Mouse (Mus musculus): ENCODE measurements at regions not wholly inside any gene's neighbourhood (a gene's known extent, or its start where the extent isn't known, plus 50 kb on each side); places are given as distances from the start of the nearest gene placed in this dataset.

DNA sequence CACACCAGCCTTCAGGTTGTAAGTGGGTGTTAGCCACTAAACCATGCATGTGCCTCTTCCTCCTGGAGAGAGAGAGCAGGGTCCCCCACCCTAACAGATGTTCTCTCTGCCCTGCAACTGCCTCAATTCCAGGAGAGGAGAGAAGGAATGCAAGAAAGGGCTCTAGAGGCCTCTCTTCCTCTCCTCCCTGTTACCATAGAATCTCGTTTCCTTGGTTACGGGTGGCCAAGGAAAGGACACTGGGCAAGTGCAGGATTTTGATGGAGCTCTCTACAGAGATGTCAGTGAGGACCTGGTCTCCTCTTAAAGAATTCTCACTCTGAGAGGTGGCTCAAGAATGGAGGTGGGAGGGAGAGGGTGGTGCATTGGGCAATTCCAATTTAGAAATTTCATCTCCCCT is 275.4 kb upstream of the N4bp1 start:
- DNase-seq = no peak
- TF ChIP-seq POLR2A (IDR thresholded peaks at IDR 0.05; ENCODE audit: low read depth, low read length) = no peak
- TF ChIP-seq CTCF (conservative IDR thresholded peaks at IDR 0.05; ENCODE audit: insufficient read depth, insufficient read length, low read depth, low read length) = no peak
- Histone ChIP-seq H3K27ac (ENCODE audit: insufficient read depth, low read depth, low read length) (no peak overlapping the region), H3K27me3 (replicated peaks; ENCODE audit: control insufficient read depth, insufficient read depth, low read length) (no peaks in the 10 kb centered on the region), H3K36me3 (ENCODE audit: control insufficient read depth, insufficient read depth, low read length) (no peaks in the 10 kb centered on the region), H3K4me3 (ENCODE audit: insufficient read depth, low read depth, low read length) (no peak overlapping the region), H3K4me1 (ENCODE audit: control insufficient read depth, insufficient read depth, low read length) (no peaks in the 10 kb centered on the region)
- WGBS = 78% methylated on average over 2 of the region's 2 CpGs

DNA sequence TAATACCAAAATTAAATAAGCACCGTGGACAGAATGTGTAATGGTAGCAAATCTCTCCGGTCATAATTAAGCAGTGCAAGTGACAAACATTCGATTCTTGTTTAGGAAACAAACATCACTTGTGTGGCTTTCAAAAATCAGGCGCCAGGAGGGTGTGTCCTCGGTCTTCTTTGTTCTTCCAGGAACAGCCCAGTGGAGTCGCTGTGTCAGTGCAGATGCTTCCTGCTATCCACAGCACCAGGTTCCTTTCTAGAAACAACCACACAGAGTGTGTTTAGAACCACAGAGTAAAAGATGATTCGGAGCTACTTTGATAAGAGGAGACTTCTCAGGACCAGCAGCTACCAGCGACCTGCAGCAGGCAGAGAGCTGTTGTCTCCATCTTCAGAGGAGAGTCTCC is 273.3 kb upstream of the N4bp1 start:
- TF ChIP-seq POLR2A (IDR thresholded peaks at IDR 0.05; ENCODE audit: low read depth, low read length) (no peak), CTCF (conservative IDR thresholded peaks at IDR 0.05; ENCODE audit: insufficient read depth, insufficient read length, low read depth, low read length) (no peak)
- H3K27ac ChIP-seq (ENCODE audit: insufficient read depth, low read depth, low read length) = no peak overlapping the region
- 52% methylated on average over 8 of the region's 8 CpGs for WGBS
- no peak overlapping the region for H3K4me3 ChIP-seq (ENCODE audit: insufficient read depth, low read depth, low read length)
- no peaks in the 10 kb centered on the region for H3K36me3 ChIP-seq (ENCODE audit: control insufficient read depth, insufficient read depth, low read length)
- H3K4me1 ChIP-seq (ENCODE audit: control insufficient read depth, insufficient read depth, low read length) = no peaks in the 10 kb centered on the region
- H3K27me3 ChIP-seq (replicated peaks; ENCODE audit: control insufficient read depth, insufficient read depth, low read length) = no peaks in the 10 kb centered on the region
- no peak for DNase-seq

DNA sequence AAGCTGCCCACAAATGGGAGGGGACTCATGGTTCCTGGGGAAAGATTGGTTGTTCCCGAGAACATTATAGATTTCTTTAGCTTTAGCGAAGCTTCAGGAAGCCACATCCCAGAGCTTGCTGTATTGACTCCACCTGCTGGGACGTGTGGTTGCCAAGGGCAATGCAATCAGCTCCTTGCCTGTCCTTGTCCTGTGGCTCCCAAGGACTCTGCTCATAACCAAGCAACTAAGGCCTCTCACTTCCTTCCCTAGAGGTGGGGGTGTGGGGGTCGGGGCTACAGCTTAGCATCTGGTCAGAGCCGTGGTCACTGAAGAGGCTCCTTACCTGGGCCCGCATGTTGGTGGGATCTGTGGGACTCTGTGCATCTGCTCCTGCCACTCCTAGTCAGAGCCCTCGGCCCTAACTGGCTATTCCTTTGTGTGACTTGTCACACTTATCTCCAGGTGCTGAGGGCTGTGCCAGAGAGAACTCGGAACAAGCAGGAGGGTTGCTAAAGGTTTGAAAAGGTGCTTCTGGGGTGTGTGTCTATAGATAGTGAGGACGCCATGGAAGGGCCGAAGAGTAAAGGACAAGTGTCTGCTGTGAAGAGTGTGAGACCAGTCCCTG is 270.9 kb upstream of the N4bp1 start:
- Histone ChIP-seq H3K27me3 (replicated peaks; ENCODE audit: control insufficient read depth, insufficient read depth, low read length) (no peaks in the 10 kb centered on the region), H3K36me3 (ENCODE audit: control insufficient read depth, insufficient read depth, low read length) (no peaks in the 10 kb centered on the region), H3K27ac (ENCODE audit: insufficient read depth, low read depth, low read length) (no peak overlapping the region), H3K4me1 (ENCODE audit: control insufficient read depth, insufficient read depth, low read length) (no peaks in the 10 kb centered on the region), H3K4me3 (ENCODE audit: insufficient read depth, low read depth, low read length) (no peak overlapping the region)
- WGBS = 79% methylated on average over 10 of the region's 10 CpGs
- DNase-seq = no peak
- TF ChIP-seq CTCF (conservative IDR thresholded peaks at IDR 0.05; ENCODE audit: insufficient read depth, insufficient read length, low read depth, low read length) = no peak
- no peak for TF ChIP-seq POLR2A (IDR thresholded peaks at IDR 0.05; ENCODE audit: low read depth, low read length)

DNA sequence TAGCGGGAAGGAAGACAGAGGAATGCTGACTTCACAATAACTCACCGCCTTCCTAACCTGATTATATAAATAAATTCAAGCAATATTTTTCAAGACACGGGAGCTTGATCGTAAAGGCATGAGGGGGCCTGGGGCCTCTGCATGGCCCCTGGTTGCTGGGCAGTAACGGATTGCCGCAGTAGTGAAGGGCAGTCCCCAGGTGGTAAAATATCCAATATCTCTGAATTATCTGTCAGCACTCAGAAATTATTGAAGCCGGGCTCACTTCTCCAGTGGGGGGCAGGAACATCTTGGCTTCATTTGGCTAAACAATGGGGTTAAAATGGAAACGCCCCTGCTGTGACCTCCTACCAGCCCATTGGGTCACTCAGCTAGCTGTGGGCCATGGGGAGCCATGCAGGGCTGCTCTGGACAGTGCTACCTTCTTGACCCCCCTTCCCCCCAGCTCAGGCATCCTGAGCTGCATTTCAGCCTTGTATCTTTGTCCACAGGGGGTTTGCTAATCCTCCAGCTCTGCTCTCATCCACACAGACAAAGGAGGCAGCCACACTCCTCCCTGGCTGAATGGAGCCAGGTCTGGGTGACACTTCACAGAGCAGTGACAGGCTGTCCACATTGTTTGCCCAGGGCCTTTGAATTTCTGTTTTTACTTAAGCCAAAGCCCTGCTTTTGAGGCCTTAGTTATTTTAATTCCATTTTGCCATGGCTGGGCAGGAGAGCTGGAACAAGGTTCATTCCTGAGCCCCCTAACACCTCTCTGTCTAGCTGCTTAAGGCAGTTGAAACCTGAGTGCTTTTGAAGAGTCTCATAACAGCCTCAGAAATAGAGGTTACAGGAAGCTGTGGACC is 267.2 kb upstream of the N4bp1 start:
- 53% methylated on average over 8 of the region's 8 CpGs for WGBS

DNA sequence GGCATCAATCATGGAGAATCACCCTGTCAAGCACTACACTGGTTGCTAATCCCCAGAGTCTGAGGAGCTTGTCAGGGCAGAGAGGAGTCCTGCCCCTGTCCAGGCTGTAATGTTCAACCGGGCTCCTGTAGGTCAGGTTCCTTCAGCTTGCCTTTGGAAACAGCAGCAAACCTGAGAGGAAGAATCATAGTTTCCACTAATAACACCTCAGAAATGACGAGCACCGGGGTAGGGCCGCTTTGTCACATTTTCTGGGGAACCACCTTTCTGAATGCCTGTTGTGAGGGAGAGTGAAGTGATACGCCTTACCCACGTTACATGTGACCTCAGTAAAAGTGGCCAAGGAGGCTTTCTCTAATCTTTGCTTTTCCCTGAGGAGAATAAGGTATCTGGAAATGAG is 263.8 kb upstream of the N4bp1 start:
- H3K4me3 ChIP-seq (ENCODE audit: insufficient read depth, low read depth, low read length) = no peak overlapping the region
- no peaks in the 10 kb centered on the region for H3K27me3 ChIP-seq (replicated peaks; ENCODE audit: control insufficient read depth, insufficient read depth, low read length)
- WGBS = 89% methylated on average over 6 of the region's 6 CpGs
- no peak for TF ChIP-seq CTCF (conservative IDR thresholded peaks at IDR 0.05; ENCODE audit: insufficient read depth, insufficient read length, low read depth, low read length)
- TF ChIP-seq POLR2A (IDR thresholded peaks at IDR 0.05; ENCODE audit: low read depth, low read length) = no peak
- no peak for DNase-seq
- no peaks in the 10 kb centered on the region for H3K36me3 ChIP-seq (ENCODE audit: control insufficient read depth, insufficient read depth, low read length)
- H3K27ac ChIP-seq (ENCODE audit: insufficient read depth, low read depth, low read length) = no peak overlapping the region
- no peaks in the 10 kb centered on the region for H3K4me1 ChIP-seq (ENCODE audit: control insufficient read depth, insufficient read depth, low read length)

More for the DNA sequence above, 267.2 kb upstream of the N4bp1 start:
- Histone ChIP-seq H3K27ac (ENCODE audit: insufficient read depth, low read depth, low read length) (no peak overlapping the region), H3K4me1 (ENCODE audit: control insufficient read depth, insufficient read depth, low read length) (no peaks in the 10 kb centered on the region), H3K27me3 (replicated peaks; ENCODE audit: control insufficient read depth, insufficient read depth, low read length) (no peaks in the 10 kb centered on the region), H3K36me3 (ENCODE audit: control insufficient read depth, insufficient read depth, low read length) (no peaks in the 10 kb centered on the region), H3K4me3 (ENCODE audit: insufficient read depth, low read depth, low read length) (no peak overlapping the region)
- no peak for TF ChIP-seq CTCF (conservative IDR thresholded peaks at IDR 0.05; ENCODE audit: insufficient read depth, insufficient read length, low read depth, low read length)
- no peak for TF ChIP-seq POLR2A (IDR thresholded peaks at IDR 0.05; ENCODE audit: low read depth, low read length)
- DNase-seq = no peak

DNA sequence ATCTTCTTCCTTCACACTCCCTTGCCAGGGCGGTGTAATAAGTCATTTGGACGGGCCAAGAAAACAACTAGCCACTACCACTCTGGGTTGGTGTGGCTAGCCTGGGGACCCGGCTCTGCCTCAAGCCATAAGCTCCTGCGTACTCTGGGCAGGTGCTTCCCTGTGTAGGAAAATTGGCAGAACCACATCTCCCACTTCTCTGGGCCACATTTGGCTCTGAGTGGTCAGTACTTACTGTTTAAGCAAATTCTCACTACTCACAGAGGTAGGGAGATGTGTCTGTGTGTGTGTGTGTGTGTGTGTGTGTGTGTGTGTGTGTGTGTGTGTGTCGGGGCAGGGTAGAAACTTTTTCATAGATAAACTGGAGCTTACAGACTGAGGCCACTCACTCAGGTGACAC is 262.6 kb upstream of the N4bp1 start:
- DNase-seq = no peak
- 73% methylated on average over 5 of the region's 5 CpGs for WGBS
- Histone ChIP-seq H3K27ac (ENCODE audit: insufficient read depth, low read depth, low read length) (no peak overlapping the region), H3K4me3 (ENCODE audit: insufficient read depth, low read depth, low read length) (no peak overlapping the region), H3K27me3 (replicated peaks; ENCODE audit: control insufficient read depth, insufficient read depth, low read length) (no peaks in the 10 kb centered on the region), H3K36me3 (ENCODE audit: control insufficient read depth, insufficient read depth, low read length) (no peaks in the 10 kb centered on the region), H3K4me1 (ENCODE audit: control insufficient read depth, insufficient read depth, low read length) (no peaks in the 10 kb centered on the region)
- TF ChIP-seq CTCF (conservative IDR thresholded peaks at IDR 0.05; ENCODE audit: insufficient read depth, insufficient read length, low read depth, low read length) (no peak), POLR2A (IDR thresholded peaks at IDR 0.05; ENCODE audit: low read depth, low read length) (no peak)

DNA sequence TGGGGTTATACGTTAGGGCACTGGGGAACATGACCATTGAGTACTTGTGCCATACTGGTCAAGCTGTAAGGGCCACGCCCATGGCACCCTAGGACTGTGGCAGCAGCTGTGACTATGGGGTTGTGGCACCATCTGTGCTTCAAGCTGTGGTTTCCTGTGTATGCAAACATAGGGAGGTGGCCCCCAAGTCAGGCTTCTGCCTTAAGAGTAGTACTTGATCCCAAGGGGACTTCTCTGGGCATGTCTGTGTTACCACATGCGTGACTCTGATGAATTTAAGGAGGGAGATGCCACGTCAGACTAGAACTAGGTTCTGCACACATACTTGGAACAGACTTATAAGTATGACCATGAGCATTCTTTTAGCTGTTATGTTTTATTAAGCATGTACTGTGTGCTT is 252.4 kb upstream of the N4bp1 start:
- DNase-seq = no peak
- Histone ChIP-seq H3K27ac (ENCODE audit: insufficient read depth, low read depth, low read length) (no peak overlapping the region), H3K27me3 (replicated peaks; ENCODE audit: control insufficient read depth, insufficient read depth, low read length) (no peaks in the 10 kb centered on the region; the same call in 1 of the 2 replicates), H3K36me3 (ENCODE audit: control insufficient read depth, insufficient read depth, low read length) (no peaks in the 10 kb centered on the region), H3K4me3 (ENCODE audit: insufficient read depth, low read depth, low read length) (no peak overlapping the region), H3K4me1 (ENCODE audit: control insufficient read depth, insufficient read depth, low read length) (no peaks in the 10 kb centered on the region)
- WGBS = 92% methylated on average over 4 of the region's 4 CpGs
- no peak for TF ChIP-seq CTCF (conservative IDR thresholded peaks at IDR 0.05; ENCODE audit: insufficient read depth, insufficient read length, low read depth, low read length)
- no peak for TF ChIP-seq POLR2A (IDR thresholded peaks at IDR 0.05; ENCODE audit: low read depth, low read length)
